Mouse (Mus musculus): ENCODE measurements around the gene Flcn.

- TF ChIP-seq CTCF (IDR thresholded peaks at IDR 0.05; ENCODE audit: low read depth, low read length) (no peak), TAL1 (conservative IDR thresholded peaks at IDR 0.05; ENCODE audit: low read depth, low read length) (no peak), GATA1 (IDR thresholded peaks at IDR 0.05; ENCODE audit: borderline replicate concordance, low read length) (no peak), POLR2AphosphoS5 (IDR thresholded peaks at IDR 0.05; ENCODE audit: insufficient replicate concordance, low read depth, low read length) (no peak)
Measured at GRCm38 (mm10) chr11:59811211-59811610, 1.4 kb upstream of the Flcn start.

Data from G1E (cell line).